Mouse (Mus musculus) cerebellum, postnatal 25 days (tissue): Measurements from ENCODE around the gene Kcnj16.

ENCODE experiments used
- DNase-seq, 2 experiments: peaks; one replicate each; pipeline ENCODE4 v3.0.0; 2021; ENCODE audit warnings: mixed read lengths in 2 of 2

Kcnj16 gene

DNA sequence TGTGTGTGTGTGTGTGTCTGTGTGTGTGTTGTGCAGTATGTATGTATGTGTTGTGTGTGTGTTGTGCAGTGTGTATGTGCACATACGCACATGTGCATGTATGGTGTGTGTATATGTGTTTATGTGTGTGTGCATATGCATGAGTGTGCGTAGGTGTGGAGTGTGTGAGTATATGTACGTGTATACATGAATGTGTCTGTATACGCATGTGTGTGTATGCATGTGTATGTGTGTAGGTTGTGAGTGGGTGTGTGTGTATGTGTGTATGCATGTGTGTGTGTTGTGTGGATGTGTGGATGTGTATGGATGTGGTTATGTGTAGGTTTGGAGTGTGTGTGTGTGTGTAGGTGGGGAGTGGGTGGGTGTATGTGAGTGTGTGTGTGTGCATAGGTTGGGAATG lies 89.6 kb downstream of the Kcnj16 start:
- DNase-seq = no peak

DNA sequence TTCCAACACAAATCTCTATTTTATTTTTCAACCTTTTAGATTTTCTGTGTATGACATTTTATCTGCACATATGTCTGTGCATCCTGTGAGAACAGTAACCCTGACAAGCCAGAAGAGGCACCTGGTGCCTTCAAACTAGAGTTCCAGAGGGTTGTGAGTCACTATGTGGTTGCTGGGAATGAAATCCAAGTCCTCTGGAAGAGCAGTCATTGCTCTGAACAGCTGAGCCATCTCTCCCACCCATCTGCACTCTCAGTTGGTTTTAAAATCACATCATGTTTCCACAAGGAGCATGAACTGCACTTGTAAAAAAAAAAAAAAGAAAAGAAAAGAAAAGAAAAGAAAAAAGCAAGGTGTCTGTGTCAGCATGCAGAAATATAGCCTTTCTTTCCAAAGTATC lies 91.6 kb downstream of the Kcnj16 start:
- DNase-seq = no peak

DNA sequence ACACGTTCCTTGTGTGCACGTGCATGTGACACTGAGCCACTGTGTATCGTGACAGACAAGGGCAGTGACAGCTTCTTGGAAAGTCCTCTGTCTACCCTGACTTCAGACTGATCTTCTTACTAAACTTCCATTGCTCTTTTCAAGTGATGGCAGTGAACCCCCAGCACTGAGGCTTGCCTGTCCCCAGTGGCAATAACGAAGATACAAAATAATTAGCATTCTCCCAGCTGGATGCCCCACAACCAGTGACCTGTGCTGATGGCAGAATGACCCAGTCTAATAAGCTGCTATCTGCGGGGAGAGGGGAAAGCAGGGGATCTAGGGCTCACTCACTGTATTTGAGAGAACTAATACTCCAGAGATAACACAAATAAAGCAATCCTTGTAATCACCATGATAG lies 92.4 kb downstream of the Kcnj16 start:
- no peak for DNase-seq

DNA sequence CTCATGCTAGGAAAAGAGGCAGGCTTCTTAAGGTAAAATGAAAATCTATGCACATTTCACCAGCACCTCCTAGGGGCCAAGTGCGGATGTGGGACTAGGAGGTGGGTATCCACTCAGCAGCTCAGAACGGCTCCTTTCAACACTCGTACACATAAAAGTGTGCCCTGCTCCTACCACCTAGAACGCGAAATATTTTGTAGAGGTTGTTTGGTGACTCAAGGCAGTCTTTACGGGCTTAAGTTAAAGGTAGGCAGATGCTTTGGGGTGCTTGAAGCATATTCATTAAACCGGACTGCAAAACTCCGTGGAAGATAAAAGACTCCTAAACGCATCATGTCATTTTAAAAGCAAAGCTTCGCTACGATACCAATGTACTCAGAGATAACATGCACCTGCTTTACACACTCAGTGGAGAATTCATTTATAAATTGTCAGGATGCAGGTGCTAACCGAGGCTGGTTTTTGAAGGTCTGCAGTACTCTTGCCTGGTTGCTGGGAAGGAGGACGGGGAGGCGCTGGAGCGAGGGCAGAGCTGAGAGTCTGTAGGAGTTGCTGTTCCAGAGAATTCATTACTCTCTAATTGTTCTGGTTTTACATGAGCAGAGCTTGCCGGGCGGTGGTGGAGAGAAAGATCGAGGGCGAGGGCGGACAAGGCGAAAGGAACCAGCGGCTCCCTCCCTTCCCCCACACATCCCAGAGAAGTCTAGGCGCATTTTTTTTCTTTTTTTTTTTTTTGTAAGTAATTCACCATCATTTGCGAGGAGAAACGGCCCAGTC lies 97.1 kb downstream of the Kcnj16 start:
- peak; percentile 25 to 48 for DNase-seq

DNA sequence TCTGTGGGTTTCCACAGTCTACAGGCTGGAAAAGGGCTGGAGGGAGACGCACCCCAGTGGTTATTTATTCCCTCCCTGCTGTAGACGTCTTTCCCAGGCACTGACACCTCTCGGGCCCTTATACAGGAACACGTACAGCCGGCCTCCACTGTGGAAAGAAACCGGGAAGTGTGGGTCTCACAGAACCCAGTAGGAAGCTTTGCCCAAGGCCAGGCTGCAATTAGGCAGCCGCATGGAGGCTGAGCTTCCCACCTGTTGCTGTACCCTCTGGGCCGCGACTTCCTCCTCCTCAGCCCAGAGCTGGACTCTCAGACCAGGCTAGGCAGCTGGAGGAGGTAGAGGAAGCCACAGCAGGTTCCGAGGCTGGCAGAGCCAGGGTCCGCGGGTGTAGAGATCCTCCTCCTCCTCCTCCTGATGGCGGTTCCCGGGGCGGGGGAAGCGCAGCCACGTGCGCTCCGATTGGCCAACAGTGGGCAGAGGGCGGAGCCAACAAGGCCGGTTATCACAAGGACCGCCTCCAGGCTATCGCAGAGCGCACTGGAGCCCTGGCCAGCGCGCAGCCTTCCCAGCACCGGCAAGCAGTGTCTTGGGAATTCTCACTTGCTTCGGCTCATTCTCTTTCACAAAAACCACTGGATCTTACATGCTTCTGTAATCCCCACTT lies 97.9 kb downstream of the Kcnj16 start, which contains the start of gene Kcnj2:
Gene Kcnj2, plus strand, starts transcription at position 530 of the 664 bp plus-strand sequence.
- DNase-seq = peak; percentile 84 to 89

DNA sequence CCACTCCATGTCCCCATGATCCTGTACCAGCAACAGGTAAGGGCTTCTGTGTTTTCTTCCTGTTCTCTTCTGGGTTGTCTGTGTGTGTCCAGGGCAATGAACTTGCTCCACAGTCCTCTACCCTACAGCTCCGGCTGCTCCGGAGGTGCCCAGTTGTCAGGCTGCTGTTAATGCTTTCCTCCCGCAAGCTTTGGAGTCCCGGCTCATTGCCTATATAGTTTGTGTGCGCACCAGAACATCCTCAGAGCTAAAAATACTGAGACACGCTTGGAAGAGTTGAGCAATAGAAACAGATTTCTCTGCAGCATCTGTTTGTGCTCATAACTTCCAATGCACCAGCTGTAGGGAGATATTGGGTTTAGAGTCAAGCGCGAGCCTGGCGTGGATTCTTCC lies 98.5 kb downstream of the Kcnj16 start:
- DNase-seq = no peak

DNA sequence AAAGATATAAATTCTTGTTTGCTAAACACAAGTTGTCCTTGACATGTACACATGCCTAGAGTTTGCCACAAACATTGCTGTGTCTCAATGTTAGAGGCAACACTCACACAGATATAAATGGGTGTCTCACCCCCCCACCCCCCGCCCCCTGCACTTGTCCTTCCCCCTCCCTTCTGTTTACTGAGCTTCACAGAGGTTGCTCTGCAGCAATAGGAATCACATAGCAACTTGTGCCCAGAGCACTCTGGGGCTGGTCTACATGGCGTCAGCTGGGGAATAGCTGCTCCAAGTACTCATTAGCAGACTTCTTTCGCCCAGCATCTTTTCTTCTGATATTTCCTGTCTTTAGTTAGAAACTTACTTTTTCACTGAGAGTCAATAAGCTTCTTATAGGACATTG lies 100.0 kb downstream of the Kcnj16 start:
- DNase-seq = no peak

DNA sequence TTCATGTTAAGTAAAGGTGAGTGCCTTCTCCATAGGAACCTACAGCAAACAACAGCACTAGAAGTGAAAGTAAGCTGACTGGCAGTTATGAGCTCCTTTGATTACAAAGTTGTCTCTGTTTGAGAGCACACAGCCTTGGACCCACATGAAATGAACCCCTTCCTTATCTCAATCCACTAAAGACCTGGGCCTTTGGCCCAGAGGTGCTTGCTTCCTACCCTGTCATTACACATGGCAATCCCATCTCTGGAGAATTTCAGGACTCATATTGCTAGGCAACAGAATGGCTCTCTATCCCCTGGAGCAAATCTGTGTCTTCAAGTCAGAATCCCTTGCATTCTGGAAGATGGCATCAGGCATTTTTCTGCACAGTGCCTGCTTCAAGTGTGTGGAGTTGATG lies 102.6 kb downstream of the Kcnj16 start:
- DNase-seq = no peak

DNA sequence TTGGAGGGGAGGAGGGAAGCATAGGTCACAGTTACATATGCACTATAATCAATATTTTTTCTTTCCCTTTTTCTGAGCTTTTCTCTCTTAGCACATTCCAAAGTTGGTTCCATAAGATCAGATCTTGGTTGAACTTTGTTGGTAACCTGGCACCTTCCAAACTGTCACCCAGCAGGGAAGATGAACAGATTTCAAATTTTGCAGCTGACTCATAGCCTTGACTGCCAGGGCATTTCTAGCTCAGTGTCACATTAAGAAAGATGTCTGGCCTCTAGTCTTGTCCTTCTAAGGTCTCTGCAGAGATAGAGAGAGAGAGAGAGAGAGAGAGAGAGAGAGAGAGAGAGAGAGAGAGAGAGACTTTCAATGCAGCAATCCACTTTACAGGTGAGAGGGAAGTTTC lies 106.3 kb downstream of the Kcnj16 start:
- DNase-seq = peak; percentile 19 to 24
